Mouse (Mus musculus) kidney, postnatal 10 days (tissue): Measurements from ENCODE around the gene Bptf.
"Not testable (repeated sequence)": the region's sequence is repeated elsewhere in the genome, so short reads cannot be mapped to it uniquely, and the experiment has no call there.

Experiments used
- DNase-seq: peaks from one replicate; pipeline ENCODE4 v3.0.0; 2021; ENCODE audit warnings: mixed read lengths

Gene Bptf

DNA sequence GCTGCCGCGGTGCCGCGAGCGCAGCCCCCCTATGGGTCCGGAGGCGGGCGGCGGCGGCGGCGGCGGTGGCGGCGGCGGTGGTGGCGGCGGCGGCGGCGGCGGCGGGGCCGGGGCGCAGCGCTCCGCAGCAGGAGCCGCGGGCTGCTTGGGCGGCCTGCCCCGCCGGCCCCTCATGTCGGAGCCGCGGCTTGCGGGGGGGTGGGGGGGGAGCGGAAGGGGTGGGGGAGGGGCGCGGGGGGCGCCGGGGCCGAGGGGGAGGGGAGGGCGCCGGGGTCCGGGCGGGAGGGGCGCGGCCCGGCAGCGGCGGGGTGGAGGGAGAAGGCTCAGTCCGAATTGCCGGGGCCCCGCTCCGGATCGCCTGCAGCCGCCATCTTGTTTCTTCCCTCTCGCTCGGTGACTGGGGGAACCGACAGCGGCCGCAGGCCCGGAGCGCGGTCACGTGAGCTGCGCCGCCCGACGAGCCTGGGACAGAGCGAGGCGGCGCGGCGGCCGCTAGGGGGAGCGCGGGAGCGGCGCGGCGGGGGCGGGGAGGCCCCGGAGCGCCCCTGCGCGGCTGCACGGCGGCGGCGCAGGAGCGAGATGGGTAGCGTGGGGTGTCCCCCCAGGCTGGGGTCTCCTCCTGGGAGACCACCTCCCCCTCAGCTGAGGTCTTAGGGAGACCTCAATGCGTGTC lies at the start of gene Bptf:
Gene Bptf (minus strand): TSS at position 379 of the 673 bp plus-strand sequence.
- peak; percentile 95 for DNase-seq

DNA sequence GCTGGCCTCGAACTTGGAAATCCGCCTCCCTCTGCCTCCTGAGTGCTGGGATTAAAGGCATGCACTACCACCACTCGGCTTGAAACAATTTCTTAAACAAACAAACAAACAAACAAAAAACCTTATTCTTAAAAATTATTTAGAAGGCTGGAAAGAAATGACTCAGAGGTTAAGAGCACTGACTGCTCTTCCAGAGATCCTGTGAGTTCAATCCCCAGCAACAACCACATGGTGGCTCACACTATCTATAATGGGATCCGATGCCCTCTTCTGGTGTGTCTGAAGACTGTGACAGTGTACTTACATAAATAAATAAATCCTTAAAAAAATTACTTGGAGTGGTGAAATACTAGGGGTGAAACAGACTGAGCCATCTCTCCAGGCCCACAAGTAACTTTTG lies 29.3 kb upstream of the Bptf start:
- no peak for DNase-seq

DNA sequence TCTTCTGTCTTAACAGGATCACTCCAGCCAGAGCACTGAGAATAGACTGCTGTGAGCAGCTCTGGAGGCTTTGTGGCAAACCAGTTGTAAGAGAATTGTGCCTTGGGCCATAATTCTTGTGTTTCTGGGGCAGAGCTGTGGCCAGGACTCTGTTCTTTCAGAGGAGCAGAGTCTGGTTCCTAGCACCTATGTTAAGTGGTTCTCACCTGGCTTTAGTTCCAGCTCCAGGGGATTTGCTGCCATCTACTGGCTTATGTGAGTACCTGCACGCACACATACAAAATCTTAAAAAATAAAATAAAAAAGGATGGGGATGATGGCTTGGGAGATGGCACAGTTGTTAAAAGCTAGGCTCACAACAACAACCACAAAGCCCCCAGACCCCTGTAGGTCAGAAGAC lies 27.1 kb upstream of the Bptf start:
- DNase-seq: no peak

DNA sequence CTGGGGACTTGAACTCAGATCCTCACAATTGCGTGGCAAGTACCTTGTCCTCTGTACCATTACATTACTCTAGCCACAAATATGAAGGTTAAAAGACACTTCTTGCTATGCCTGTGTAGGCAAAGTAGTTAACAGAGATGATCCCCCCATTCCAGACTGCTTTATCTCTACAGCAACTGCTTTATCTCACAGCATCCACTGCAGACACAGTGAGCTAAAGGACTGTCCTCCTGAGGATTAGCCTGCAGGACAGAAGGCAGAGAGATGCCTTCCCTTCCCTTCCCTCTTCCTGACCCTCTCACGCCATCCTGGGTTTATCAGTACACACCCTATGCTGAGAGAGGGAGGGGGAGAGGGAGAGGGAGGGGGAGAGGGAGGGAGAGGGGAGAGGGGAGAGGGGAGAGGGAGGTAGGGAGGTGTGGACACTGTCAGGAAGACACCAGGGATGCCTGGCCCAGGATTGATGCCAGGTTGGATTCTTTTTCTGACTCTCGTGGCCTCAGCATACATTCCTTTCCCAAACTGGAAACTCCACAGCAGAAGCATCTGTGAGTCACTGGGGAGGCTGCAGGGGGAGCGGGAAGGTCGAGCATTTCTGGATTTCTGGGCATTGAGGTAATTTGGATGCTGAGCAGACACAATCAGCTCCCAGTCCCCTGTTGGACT lies 25.2 kb upstream of the Bptf start:
- no peak for DNase-seq

- no peak for DNase-seq
Observed at GRCm38 (mm10) chr11:107155292-107155691, 23.4 kb upstream of the Bptf start.

GRCm38 (mm10) chr11:107154431-107154830 lies 22.5 kb upstream of the Bptf start:
- DNase-seq: no peak

DNA sequence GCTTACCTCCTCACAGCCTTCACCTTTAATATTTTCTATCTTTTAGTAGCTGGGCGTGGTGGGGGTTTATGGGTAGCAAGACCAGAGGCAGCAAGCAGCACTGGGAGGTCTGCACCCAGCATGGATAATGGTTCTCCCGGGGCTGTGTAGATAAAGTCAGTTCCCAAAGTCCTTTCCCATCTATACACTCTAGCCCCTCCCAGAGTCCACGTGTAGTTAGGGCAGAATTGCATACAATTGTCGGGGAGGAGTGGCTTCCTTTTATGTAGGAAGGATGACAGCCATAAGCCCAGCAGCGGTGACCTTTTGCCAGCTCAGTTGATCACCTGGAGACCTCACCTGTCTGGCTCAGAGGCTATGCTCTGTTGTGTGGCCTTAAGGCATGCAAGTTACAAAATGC lies 21.7 kb upstream of the Bptf start:
- no peak for DNase-seq

- DNase-seq: peak; percentile 21
Observed at GRCm38 (mm10) chr11:107151809-107152208, 19.9 kb upstream of the Bptf start.

- not testable (repeated sequence) for DNase-seq
Observed at GRCm38 (mm10) chr11:107143956-107144355, 12.0 kb upstream of the Bptf start.

DNA sequence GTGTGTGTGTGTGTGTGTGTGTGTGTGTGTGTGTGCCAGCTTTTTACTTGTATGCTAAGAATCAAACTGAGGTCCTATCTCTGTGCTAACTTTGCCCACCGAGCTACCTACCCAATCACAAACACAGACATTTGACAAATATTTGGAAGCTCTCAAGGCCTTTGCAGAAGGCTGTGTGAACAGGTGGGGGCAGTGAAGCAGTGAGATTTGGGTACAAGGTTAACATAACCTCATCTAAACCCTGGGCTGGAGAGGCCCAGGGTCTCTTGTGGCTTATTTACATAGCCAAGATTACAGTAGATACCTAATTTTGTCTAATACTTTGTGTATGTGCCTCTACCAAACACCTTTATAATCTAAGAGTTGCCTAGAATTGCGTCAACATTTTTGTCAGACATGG lies 10.5 kb upstream of the Bptf start:
- DNase-seq: no peak

GRCm38 (mm10) chr11:107140756-107141155 lies 8.8 kb upstream of the Bptf start:
- no peak for DNase-seq

DNA sequence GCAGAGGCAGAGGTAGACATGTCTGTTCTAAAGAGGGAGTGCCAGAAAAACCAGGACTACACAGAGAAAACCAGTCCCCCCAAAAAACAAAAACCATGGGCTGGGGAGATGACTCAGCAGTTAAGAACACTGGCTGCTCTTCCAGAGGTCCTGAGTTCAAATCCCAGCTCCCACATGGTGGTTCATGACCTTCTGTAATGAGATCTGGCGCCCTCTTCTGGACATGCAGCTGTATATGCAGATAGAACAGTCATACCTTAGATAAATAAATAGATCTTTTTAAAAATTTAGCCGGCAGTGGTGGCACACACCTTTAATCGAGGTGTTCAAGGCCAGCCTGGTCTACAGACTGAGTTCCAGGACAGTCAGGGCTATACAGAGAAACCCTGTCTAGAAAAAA lies 6.7 kb upstream of the Bptf start:
- peak; percentile 44 for DNase-seq

DNA sequence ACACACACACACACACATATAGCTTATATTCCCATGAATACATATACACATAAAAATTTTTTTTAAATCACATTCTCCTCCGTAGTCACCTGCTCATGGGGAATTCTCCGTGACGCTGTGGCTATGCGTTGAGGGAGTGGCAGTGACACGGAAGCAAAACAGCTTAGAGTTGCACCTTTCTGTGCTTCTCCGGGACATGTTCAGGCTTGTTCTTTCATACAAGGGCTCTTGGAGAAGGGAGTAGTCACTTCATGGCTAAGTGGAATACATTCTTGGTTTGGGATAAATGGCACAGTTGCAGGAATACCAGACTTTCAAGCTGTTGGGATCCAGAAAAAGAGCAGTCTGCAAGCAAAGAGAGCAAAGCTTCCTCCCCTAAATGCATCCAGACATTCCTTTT lies 5.7 kb upstream of the Bptf start:
- DNase-seq: no peak

GRCm38 (mm10) chr11:107136458-107136857 lies 4.5 kb upstream of the Bptf start:
- not testable (repeated sequence) for DNase-seq

GRCm38 (mm10) chr11:107135741-107136140 lies 3.8 kb upstream of the Bptf start:
- no peak for DNase-seq

DNA sequence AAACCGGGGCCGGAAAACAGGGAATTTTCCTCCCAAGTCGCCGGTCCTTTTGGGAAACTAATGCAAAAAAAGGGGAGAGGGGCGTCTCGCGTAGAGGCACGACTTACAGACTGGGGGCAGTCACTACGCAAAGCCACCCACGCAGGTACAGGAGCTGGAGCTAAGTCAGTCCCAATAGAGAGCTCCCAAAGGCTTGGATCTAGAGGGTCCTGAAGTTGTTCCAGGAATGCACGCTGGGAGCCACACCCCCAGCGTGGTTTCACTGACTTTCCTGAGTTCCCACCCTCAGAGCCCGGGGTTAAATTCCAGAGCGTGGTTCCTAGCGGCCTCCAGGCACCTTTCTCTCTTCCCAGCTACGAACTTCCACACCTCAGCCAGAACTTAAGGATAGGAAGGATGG lies 499 bp upstream of the Bptf start:
- peak; percentile 68 for DNase-seq

GRCm38 (mm10) chr11:107130879-107131748 lies 813 bp downstream of the Bptf start:
- DNase-seq: peak; percentile 84

- no peak for DNase-seq
Observed at GRCm38 (mm10) chr11:107130221-107130788, 1.6 kb downstream of the Bptf start.

- DNase-seq: no peak
Observed at GRCm38 (mm10) chr11:107129641-107130040, 2.3 kb downstream of the Bptf start.

DNA sequence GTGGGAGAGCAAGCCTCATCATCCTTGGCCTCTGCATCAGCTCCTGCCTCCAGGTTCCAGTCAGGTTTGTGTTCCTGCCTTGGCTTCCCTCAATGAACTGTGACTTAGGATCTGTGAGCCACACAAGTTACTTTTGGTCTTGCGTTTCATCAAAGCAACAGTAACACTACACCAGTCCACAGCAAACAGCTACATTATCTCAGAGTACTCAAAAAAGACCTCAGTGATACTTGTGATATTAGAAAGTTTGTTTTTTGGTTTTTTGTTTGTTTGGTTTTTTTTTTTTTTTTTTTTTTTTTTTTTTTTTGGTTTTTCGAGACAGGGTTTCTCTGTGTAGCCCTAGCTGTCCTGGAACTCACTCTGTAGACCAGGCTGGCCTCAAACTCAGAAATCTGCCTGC lies 5.2 kb downstream of the Bptf start:
- DNase-seq: not testable (repeated sequence)

DNA sequence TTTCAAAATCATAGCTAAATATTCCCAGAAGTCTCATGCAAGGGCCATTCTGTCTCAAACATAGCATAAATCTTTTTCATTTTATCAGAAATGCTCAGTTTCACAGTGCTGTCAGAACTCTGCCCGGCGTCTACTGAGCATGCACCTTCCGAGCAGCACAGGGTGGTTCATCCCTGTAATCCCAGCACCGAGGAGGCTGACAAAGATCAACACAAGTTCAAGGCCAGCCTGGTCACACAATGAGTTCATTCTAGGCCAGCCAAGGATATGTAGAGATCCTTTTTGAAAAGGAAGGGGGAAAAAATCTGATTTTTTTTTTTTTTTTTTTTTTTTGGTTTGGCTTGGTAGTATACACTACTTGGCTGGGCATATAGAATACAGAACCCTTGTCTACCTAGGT lies 6.9 kb downstream of the Bptf start:
- DNase-seq: no peak

- DNase-seq: peak; percentile 75
Observed at GRCm38 (mm10) chr11:107124327-107124731, 7.6 kb downstream of the Bptf start.

DNA sequence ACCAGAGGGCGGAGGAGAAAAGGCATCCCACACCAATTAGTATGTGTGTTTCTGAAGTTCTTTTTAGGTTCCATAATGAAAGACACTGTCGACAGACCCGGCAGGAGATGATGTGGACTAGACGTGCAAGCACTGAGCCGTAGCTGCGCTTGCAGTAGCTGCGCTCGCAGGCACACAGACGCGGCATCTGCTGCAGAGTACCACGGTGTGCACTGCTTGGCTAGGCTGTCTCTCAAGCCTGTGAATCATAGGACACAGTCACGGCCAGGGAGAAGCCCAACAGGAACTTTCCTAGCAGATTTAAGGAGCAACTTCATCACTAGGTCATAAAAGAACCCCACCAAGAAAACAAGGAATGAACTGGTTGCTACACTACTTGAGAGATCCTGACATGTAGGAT lies 14.1 kb downstream of the Bptf start:
- no peak for DNase-seq
